Mouse (Mus musculus): ENCODE data around the gene Alyref. TPM values are rescaled to one million over a fixed set of nuclear protein-coding genes. Genes with fewer than 3 reads are reported as not detected.
"Not testable (repeated sequence)": the region's sequence is repeated elsewhere in the genome, so short reads cannot be mapped to it uniquely, and the experiment has no call there.

The Alyref gene
- polyA plus RNA-seq, 1 experiment, result 22.1 TPM

GRCm38 (mm10) chr11:120568324-120568723 is 29.8 kb downstream of the Alyref start:
- Histone ChIP-seq H3K27ac (ENCODE audit: insufficient read depth, low read length) (no peak overlapping the region), H3K36me3 (ENCODE audit: control insufficient read depth, insufficient read depth, low read length) (peaks cover 49% of the 10 kb centered on the region), H3K4me3 (ENCODE audit: extremely low read depth, insufficient read depth, insufficient read length) (no peak overlapping the region), H3K4me1 (ENCODE audit: control insufficient read depth, insufficient read depth, insufficient read length) (peaks cover 9% of the 10 kb centered on the region; the same call in 1 of the 2 replicates), H3K27me3 (ENCODE audit: control insufficient read depth, insufficient read depth, low read length) (no peaks in the 10 kb centered on the region)
- DNase-seq (ENCODE audit: low read depth in 1 of 2, low spot score in 2 of 2), result no peak
- no peak for TF ChIP-seq POLR2A (IDR thresholded peaks at IDR 0.05; ENCODE audit: low read depth, low read length)
- TF ChIP-seq CTCF (IDR thresholded peaks at IDR 0.05; ENCODE audit: extremely low read depth, insufficient read depth, insufficient read length, insufficient replicate concordance), result no peak
- 96% methylated on average over 6 of the region's 6 CpGs for WGBS

- peaks cover 74% of the 10 kb centered on the region for H3K36me3 ChIP-seq (ENCODE audit: control insufficient read depth, insufficient read depth, low read length)
- H3K27me3 ChIP-seq (ENCODE audit: control insufficient read depth, insufficient read depth, low read length), result no peaks in the 10 kb centered on the region
- no peak overlapping the region for H3K4me3 ChIP-seq (ENCODE audit: extremely low read depth, insufficient read depth, insufficient read length)
- TF ChIP-seq CTCF (IDR thresholded peaks at IDR 0.05; ENCODE audit: extremely low read depth, insufficient read depth, insufficient read length, insufficient replicate concordance), result no peak
- no peak for TF ChIP-seq POLR2A (IDR thresholded peaks at IDR 0.05; ENCODE audit: low read depth, low read length)
- DNase-seq (ENCODE audit: low read depth in 1 of 2, low spot score in 2 of 2), result no peak
- 90% methylated on average over 9 of the region's 9 CpGs for WGBS
- no peaks in the 10 kb centered on the region for H3K4me1 ChIP-seq (ENCODE audit: control insufficient read depth, insufficient read depth, insufficient read length)
- H3K27ac ChIP-seq (ENCODE audit: insufficient read depth, low read length), result no peak overlapping the region
Measured at GRCm38 (mm10) chr11:120565114-120565513, 33.1 kb downstream of the Alyref start.

DNA sequence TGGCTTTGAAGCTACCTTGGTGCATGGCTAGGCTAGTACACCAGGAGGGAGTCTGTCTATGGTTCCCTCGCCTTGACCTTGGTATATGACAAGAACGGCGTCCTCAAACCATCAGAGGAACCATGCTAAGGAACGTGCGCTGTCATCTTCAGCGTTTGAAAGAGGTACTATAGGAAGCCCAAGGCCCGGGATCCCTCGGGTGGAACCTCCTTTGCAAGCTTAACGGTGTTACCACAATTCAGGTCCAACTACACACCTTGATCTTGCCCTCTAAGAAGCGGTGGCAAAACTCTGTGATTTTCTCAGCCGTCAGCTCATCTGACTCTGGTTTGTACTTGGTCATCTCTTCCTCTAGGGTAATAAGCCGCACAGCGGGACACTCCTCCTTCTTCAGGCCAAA is 35.2 kb downstream of the Alyref start:
- 94% methylated on average over 13 of the region's 13 CpGs for WGBS
- no peak for DNase-seq (ENCODE audit: low read depth in 1 of 2, low spot score in 2 of 2)
- no peaks in the 10 kb centered on the region for H3K4me1 ChIP-seq (ENCODE audit: control insufficient read depth, insufficient read depth, insufficient read length)
- TF ChIP-seq CTCF (IDR thresholded peaks at IDR 0.05; ENCODE audit: extremely low read depth, insufficient read depth, insufficient read length, insufficient replicate concordance) (no peak), POLR2A (IDR thresholded peaks at IDR 0.05; ENCODE audit: low read depth, low read length) (no peak)
- no peak overlapping the region for H3K27ac ChIP-seq (ENCODE audit: insufficient read depth, low read length)
- H3K36me3 ChIP-seq (ENCODE audit: control insufficient read depth, insufficient read depth, low read length), result peaks cover 65% of the 10 kb centered on the region
- no peaks in the 10 kb centered on the region for H3K27me3 ChIP-seq (ENCODE audit: control insufficient read depth, insufficient read depth, low read length)
- H3K4me3 ChIP-seq (ENCODE audit: extremely low read depth, insufficient read depth, insufficient read length), result no peak overlapping the region

- no peak for DNase-seq (ENCODE audit: low read depth in 1 of 2, low spot score in 2 of 2)
- TF ChIP-seq CTCF (IDR thresholded peaks at IDR 0.05; ENCODE audit: extremely low read depth, insufficient read depth, insufficient read length, insufficient replicate concordance), result no peak
- no peak for TF ChIP-seq POLR2A (IDR thresholded peaks at IDR 0.05; ENCODE audit: low read depth, low read length)
- H3K27me3 ChIP-seq (ENCODE audit: control insufficient read depth, insufficient read depth, low read length), result no peaks in the 10 kb centered on the region
- no peaks in the 10 kb centered on the region for H3K4me1 ChIP-seq (ENCODE audit: control insufficient read depth, insufficient read depth, insufficient read length)
- 92% methylated on average over 13 of the region's 13 CpGs for WGBS
- H3K4me3 ChIP-seq (ENCODE audit: extremely low read depth, insufficient read depth, insufficient read length), result no peak overlapping the region
- no peak overlapping the region for H3K27ac ChIP-seq (ENCODE audit: insufficient read depth, low read length)
- H3K36me3 ChIP-seq (ENCODE audit: control insufficient read depth, insufficient read depth, low read length), result peaks cover 52% of the 10 kb centered on the region
Measured at GRCm38 (mm10) chr11:120560952-120561728, 37.0 kb downstream of the Alyref start.

DNA sequence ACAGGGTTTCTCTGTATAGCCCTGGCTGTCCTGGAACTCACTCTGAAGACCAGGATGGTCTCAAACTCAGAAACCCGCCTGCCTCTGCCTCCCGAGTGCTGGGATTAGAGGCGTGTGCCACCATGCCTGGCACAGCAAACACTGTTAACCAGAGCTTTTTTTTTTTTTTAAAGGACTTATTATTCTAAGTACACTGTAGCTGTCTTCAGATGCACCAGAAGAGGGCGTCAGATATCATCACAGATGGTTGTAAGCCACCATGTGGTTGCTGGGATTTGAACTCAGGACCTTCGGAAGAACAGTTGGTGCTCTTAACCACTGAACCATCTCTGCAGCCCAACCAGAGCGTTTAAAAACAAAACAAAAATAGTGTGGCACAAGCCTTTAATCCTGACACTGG is 39.3 kb downstream of the Alyref start:
- not testable (repeated sequence) for H3K4me3 ChIP-seq (ENCODE audit: extremely low read depth, insufficient read depth, insufficient read length); DNase-seq (ENCODE audit: low read depth in 1 of 2, low spot score in 2 of 2); H3K27ac ChIP-seq (ENCODE audit: insufficient read depth, low read length); H3K27me3 ChIP-seq (ENCODE audit: control insufficient read depth, insufficient read depth, low read length); H3K4me1 ChIP-seq (ENCODE audit: control insufficient read depth, insufficient read depth, insufficient read length)
- peaks cover 36% of the 10 kb centered on the region for H3K36me3 ChIP-seq (ENCODE audit: control insufficient read depth, insufficient read depth, low read length)
- 92% methylated on average over 6 of the region's 6 CpGs for WGBS

- H3K4me1 ChIP-seq (ENCODE audit: control insufficient read depth, insufficient read depth, insufficient read length), result peaks cover under 1% of the 10 kb centered on the region; the same call in 1 of the 2 replicates
- peaks cover 3% of the 10 kb centered on the region for H3K36me3 ChIP-seq (ENCODE audit: control insufficient read depth, insufficient read depth, low read length)
- TF ChIP-seq CTCF (IDR thresholded peaks at IDR 0.05; ENCODE audit: extremely low read depth, insufficient read depth, insufficient read length, insufficient replicate concordance) (no peak), POLR2A (IDR thresholded peaks at IDR 0.05; ENCODE audit: low read depth, low read length) (no peak)
- no peaks in the 10 kb centered on the region for H3K27me3 ChIP-seq (ENCODE audit: control insufficient read depth, insufficient read depth, low read length)
- no peak overlapping the region for H3K27ac ChIP-seq (ENCODE audit: insufficient read depth, low read length)
- H3K4me3 ChIP-seq (ENCODE audit: extremely low read depth, insufficient read depth, insufficient read length), result no peak overlapping the region
- DNase-seq (ENCODE audit: low read depth in 1 of 2, low spot score in 2 of 2), result no peak
- 63% methylated on average over 2 of the region's 2 CpGs for WGBS
Measured at GRCm38 (mm10) chr11:120555260-120555659, 42.9 kb downstream of the Alyref start.

DNA sequence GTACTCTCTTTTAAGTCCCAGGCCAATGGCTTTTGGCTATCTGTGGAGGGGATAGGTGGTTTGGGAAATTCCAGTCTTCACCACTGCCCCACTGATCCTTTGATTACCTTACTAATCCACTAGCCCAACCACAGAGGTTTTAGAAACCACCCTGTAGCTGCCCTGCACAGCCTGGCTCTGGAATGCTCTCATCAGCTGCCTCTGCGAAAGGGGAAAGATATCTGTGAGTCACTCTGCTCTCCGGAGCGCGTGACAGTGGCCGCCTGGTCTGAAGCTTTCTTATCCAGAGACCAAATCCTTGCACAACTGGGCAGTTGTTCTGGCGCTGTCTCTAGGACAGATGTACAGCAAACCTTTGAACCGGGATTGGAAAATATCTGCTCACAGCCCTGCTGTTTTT is 43.3 kb downstream of the Alyref start:
- Histone ChIP-seq H3K4me1 (ENCODE audit: control insufficient read depth, insufficient read depth, insufficient read length) (peaks cover 4% of the 10 kb centered on the region; the same call in 1 of the 2 replicates), H3K36me3 (ENCODE audit: control insufficient read depth, insufficient read depth, low read length) (no peaks in the 10 kb centered on the region; the same call in 1 of the 2 replicates), H3K4me3 (ENCODE audit: extremely low read depth, insufficient read depth, insufficient read length) (no peak overlapping the region), H3K27me3 (ENCODE audit: control insufficient read depth, insufficient read depth, low read length) (no peaks in the 10 kb centered on the region), H3K27ac (ENCODE audit: insufficient read depth, low read length) (no peak overlapping the region)
- WGBS, result 91% methylated on average over 7 of the region's 7 CpGs
- DNase-seq (ENCODE audit: low read depth in 1 of 2, low spot score in 2 of 2), result no peak
- TF ChIP-seq CTCF (IDR thresholded peaks at IDR 0.05; ENCODE audit: extremely low read depth, insufficient read depth, insufficient read length, insufficient replicate concordance) (no peak), POLR2A (IDR thresholded peaks at IDR 0.05; ENCODE audit: low read depth, low read length) (no peak)

Data from spleen, adult 2 months (tissue).